Mouse (Mus musculus) forebrain, embryonic 14.5 days (tissue): Measurements from ENCODE around the gene Casp7. TPM values are rescaled to one million over a fixed set of nuclear protein-coding genes. Genes with fewer than 3 reads are reported as not detected.

Experiments
- ATAC-seq: fragments of 200-750 bp; cut with Nextera tagmentation; 2 replicates; pipeline ENCODE4 v1.8.0; 2017; ENCODE audit warnings: mild to moderate bottlenecking, moderate library complexity
- DNase-seq: peaks from one replicate; pipeline ENCODE4 v3.0.0-alpha.2; 2015; ENCODE audit warnings: low spot score
- H3K27ac ChIP-seq: fragments of 300-500 bp; sonication (generic); 2 replicates; pipeline ENCODE4 v1.5.1; 2014; ENCODE audit warnings: low read depth, mild to moderate bottlenecking, control low read depth, low read length, moderate library complexity
- H3K27me3 ChIP-seq: fragments of 300-500 bp; sonication (generic); replicated peaks from 2 replicates; pipeline ENCODE4 v1.6.1; 2014; ENCODE audit warnings: low read length, control low read depth, mixed read lengths; ENCODE audit not compliant: control insufficient read depth, insufficient read depth
- H3K36me3 ChIP-seq: fragments of 300-500 bp; sonication (generic); 2 replicates; pipeline ENCODE4 v1.6.1; 2014; ENCODE audit warnings: low read length, control low read depth; ENCODE audit not compliant: control insufficient read depth, insufficient read depth
- H3K4me1 ChIP-seq: fragments of 300-500 bp; sonication (generic); 2 replicates; pipeline ENCODE4 v1.6.1; 2014; ENCODE audit warnings: antibody characterized with exemption, low read length, control low read depth; ENCODE audit not compliant: control insufficient read depth, insufficient read depth
- H3K4me2 ChIP-seq: fragments of 300-500 bp; sonication (generic); 2 replicates; pipeline ENCODE4 v1.6.1; 2014; ENCODE audit warnings: mild to moderate bottlenecking, control low read depth, low read length
- H3K4me3 ChIP-seq: fragments of 300-500 bp; sonication (generic); 2 replicates; pipeline ENCODE4 v1.5.1; 2014; ENCODE audit warnings: low read depth, low read length, control low read depth
- H3K9ac ChIP-seq: fragments of 300-500 bp; sonication (generic); 2 replicates; pipeline ENCODE4 v1.6.1; 2014; ENCODE audit warnings: mild to moderate bottlenecking, low read length, control low read depth, moderate library complexity
- H3K9me3 ChIP-seq: fragments of 300-500 bp; sonication (generic); replicated peaks from 2 replicates; pipeline ENCODE4 v1.6.1; 2016; ENCODE audit warnings: low read length, control low read depth, mixed read lengths; ENCODE audit not compliant: control insufficient read depth
- WGBS: fragments of 180-500 bp; shearing (Covaris S2); extraction: QIAGEN DNeasy Blood & Tissue Kit; methylation state at CpG from one replicate; pipeline ENCODE4 v1.1.7; 2014; 5-methylcytosine and 5-hydroxymethylcytosine counted together
- polyA plus RNA-seq: library from polyadenylated mRNA; unstranded; fragments of >200 nt; fragmentation: Nextera tagmentation; extraction: Ambion mirVana; gene quantifications from 2 replicates; pipeline ENCODE4 v1.2.1, GENCODE M21; 2014

The Casp7 gene
- polyA plus RNA-seq, 1 experiment from 2014 or later = 13.1 TPM

GRCm38 (mm10) chr19:56378007-56378406 is 18.9 kb upstream of the Casp7 start:
- ATAC-seq (no peak), DNase-seq (no peak)
- H3K27me3 ChIP-seq = no peaks in the 10 kb centered on the region
- no peak overlapping the region for H3K9ac ChIP-seq
- H3K9me3 ChIP-seq = no peaks in the 10 kb centered on the region
- no peak overlapping the region for H3K4me2 ChIP-seq
- no peaks in the 10 kb centered on the region for H3K36me3 ChIP-seq
- no peak overlapping the region for H3K27ac ChIP-seq
- WGBS = 82% methylated on average over 5 of the region's 5 CpGs
- no peaks in the 10 kb centered on the region for H3K4me1 ChIP-seq
- no peak overlapping the region for H3K4me3 ChIP-seq

GRCm38 (mm10) chr19:56378554-56379172 is 18.3 kb upstream of the Casp7 start:
- H3K27ac ChIP-seq = no peak overlapping the region
- no peak overlapping the region for H3K9ac ChIP-seq
- H3K4me1 ChIP-seq = no peaks in the 10 kb centered on the region
- H3K27me3 ChIP-seq = no peaks in the 10 kb centered on the region
- no peaks in the 10 kb centered on the region for H3K36me3 ChIP-seq
- no peak for ATAC-seq
- no peaks in the 10 kb centered on the region for H3K9me3 ChIP-seq
- no peak overlapping the region for H3K4me3 ChIP-seq
- DNase-seq = no peak
- no peak overlapping the region for H3K4me2 ChIP-seq
- WGBS = 85% methylated on average over 13 of the region's 13 CpGs

- H3K4me1 ChIP-seq = no peaks in the 10 kb centered on the region
- ATAC-seq = no peak
- no peaks in the 10 kb centered on the region for H3K9me3 ChIP-seq
- no peaks in the 10 kb centered on the region for H3K27me3 ChIP-seq
- H3K4me3 ChIP-seq = no peak overlapping the region
- 81% methylated on average over 7 of the region's 7 CpGs for WGBS
- H3K9ac ChIP-seq = no peak overlapping the region
- H3K27ac ChIP-seq = no peak overlapping the region
- H3K4me2 ChIP-seq = no peak overlapping the region
- H3K36me3 ChIP-seq = no peaks in the 10 kb centered on the region
- no peak for DNase-seq
Measured at GRCm38 (mm10) chr19:56380341-56380740, 16.6 kb upstream of the Casp7 start.

GRCm38 (mm10) chr19:56381407-56381806 is 15.5 kb upstream of the Casp7 start:
- no peaks in the 10 kb centered on the region for H3K9me3 ChIP-seq
- no peak overlapping the region for H3K27ac ChIP-seq
- no peak for ATAC-seq

GRCm38 (mm10) chr19:56385546-56385945 is 11.4 kb upstream of the Casp7 start:
- Histone ChIP-seq H3K9ac (no peak overlapping the region), H3K4me2 (no peak overlapping the region), H3K9me3 (no peaks in the 10 kb centered on the region), H3K4me3 (no peak overlapping the region), H3K36me3 (no peaks in the 10 kb centered on the region), H3K27me3 (no peaks in the 10 kb centered on the region), H3K27ac (no peak overlapping the region), H3K4me1 (no peaks in the 10 kb centered on the region)
- 79% methylated on average over 5 of the region's 5 CpGs for WGBS
- no peak for DNase-seq
- no peak for ATAC-seq

More at GRCm38 (mm10) chr19:56381407-56381806, 15.5 kb upstream of the Casp7 start:
- H3K9ac ChIP-seq = no peak overlapping the region
- no peak overlapping the region for H3K4me3 ChIP-seq
- H3K27me3 ChIP-seq = no peaks in the 10 kb centered on the region
- no peaks in the 10 kb centered on the region for H3K36me3 ChIP-seq
- H3K4me1 ChIP-seq = no peaks in the 10 kb centered on the region
- no peak overlapping the region for H3K4me2 ChIP-seq
- DNase-seq = no peak
- 90% methylated on average over 10 of the region's 10 CpGs for WGBS

GRCm38 (mm10) chr19:56386095-56386494 is 10.8 kb upstream of the Casp7 start:
- Histone ChIP-seq H3K9ac (no peak overlapping the region), H3K4me3 (no peak overlapping the region), H3K4me1 (no peaks in the 10 kb centered on the region), H3K36me3 (no peaks in the 10 kb centered on the region), H3K27me3 (no peaks in the 10 kb centered on the region), H3K4me2 (no peak overlapping the region), H3K27ac (no peak overlapping the region), H3K9me3 (no peaks in the 10 kb centered on the region)
- ATAC-seq = no peak
- no peak for DNase-seq
- 80% methylated on average over 10 of the region's 10 CpGs for WGBS

GRCm38 (mm10) chr19:56387726-56388302 is 9.1 kb upstream of the Casp7 start:
- Histone ChIP-seq H3K36me3 (no peaks in the 10 kb centered on the region), H3K4me3 (no peak overlapping the region), H3K9ac (no peak overlapping the region), H3K27me3 (no peaks in the 10 kb centered on the region), H3K9me3 (no peaks in the 10 kb centered on the region), H3K4me2 (no peak overlapping the region), H3K4me1 (no peaks in the 10 kb centered on the region), H3K27ac (no peak overlapping the region)
- DNase-seq (no peak), ATAC-seq (no peak)
- WGBS = 85% methylated on average over 4 of the region's 4 CpGs

- Histone ChIP-seq H3K4me1 (no peaks in the 10 kb centered on the region), H3K27ac (no peak overlapping the region), H3K9me3 (no peaks in the 10 kb centered on the region), H3K4me2 (no peak overlapping the region), H3K36me3 (no peaks in the 10 kb centered on the region), H3K9ac (no peak overlapping the region), H3K4me3 (no peak overlapping the region), H3K27me3 (no peaks in the 10 kb centered on the region)
- WGBS = 95% methylated on average over 11 of the region's 11 CpGs
- ATAC-seq (no peak), DNase-seq (no peak)
Measured at GRCm38 (mm10) chr19:56389176-56389575, 7.8 kb upstream of the Casp7 start.

- ATAC-seq = no peak
- WGBS = 93% methylated on average over 11 of the region's 11 CpGs
Measured at GRCm38 (mm10) chr19:56389879-56390278, 7.0 kb upstream of the Casp7 start, which contains the start of gene Nrap. Gene Nrap (minus strand): TSS chr19:56390037.

More at GRCm38 (mm10) chr19:56389879-56390278, 7.0 kb upstream of the Casp7 start, which contains the start of gene Nrap:
- Histone ChIP-seq H3K4me3 (no peak within 1 kb of the TSS), H3K27ac (no peak within 1 kb of the TSS), H3K9me3 (no peaks in the 10 kb centered on the region), H3K36me3 (no peaks in the 10 kb centered on the region), H3K27me3 (no peaks in the 10 kb centered on the region), H3K4me1 (no peaks in the 10 kb centered on the region), H3K4me2 (no peak within 1 kb of the TSS), H3K9ac (no peak within 1 kb of the TSS)
- DNase-seq = no peak
